Mouse (Mus musculus) lung, adult 10 weeks (tissue): ENCODE measurements around the gene Grin1. TPM values are rescaled to one million over a fixed set of nuclear protein-coding genes. Genes with fewer than 3 reads are reported as not detected.

Source experiments
- polyA plus RNA-seq: library from polyadenylated mRNA; stranded (reverse); fragments of 350-450 nt; fragmentation: Illumina TruSeq; extraction: RNeasy Lipid Tissue Mini Kit (QIAGEN cat#74804); gene quantifications from one replicate; pipeline ENCODE4 v1.2.3, GENCODE M21; 2014; ENCODE audit warnings: low read depth, low replicate concordance; ENCODE audit not compliant: insufficient read depth

The Grin1 gene
- polyA plus RNA-seq: not detected

GRCm38 (mm10) chr2:25318971-25319773 is at the start of gene Grin1:
Gene Grin1, minus strand, starts transcription at chr2:25319187.

DNA sequence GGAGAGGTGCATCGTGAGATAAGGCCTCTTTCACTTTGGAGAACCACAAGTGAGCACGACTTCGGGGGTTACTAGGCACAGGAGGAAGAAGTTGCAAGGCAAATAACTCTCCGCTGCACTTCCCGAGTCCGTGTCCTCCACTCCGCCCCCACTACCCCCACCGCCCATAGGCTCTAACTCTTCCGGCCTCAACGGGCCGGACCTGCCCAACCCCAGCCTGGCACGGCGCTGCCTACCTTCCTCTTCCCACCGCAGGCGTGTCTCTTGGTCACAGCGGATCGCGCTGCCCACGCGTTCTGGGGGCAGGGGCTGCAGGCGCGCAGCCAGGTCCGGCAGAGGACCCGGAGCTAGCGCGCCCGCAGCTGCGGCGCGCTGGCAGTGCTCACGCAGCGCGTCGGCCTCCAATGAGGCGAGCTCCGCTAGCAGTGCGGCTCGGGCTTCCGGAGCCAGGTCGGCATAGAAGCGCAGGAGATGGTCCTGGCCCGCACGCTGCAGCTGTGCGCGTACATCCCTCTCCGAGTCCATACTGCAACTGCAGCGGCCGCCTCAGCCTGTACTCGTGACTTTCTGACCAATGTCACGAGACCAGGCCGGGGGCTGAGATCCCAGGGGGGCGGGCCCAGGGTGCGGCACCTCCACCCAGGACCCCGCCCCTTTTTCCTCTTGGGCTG is 46.2 kb upstream of the Grin1 start, which contains the start of gene Uap1l1:
Gene Uap1l1 (minus strand): TSS at position 592 of the 671 bp plus-strand sequence.

DNA sequence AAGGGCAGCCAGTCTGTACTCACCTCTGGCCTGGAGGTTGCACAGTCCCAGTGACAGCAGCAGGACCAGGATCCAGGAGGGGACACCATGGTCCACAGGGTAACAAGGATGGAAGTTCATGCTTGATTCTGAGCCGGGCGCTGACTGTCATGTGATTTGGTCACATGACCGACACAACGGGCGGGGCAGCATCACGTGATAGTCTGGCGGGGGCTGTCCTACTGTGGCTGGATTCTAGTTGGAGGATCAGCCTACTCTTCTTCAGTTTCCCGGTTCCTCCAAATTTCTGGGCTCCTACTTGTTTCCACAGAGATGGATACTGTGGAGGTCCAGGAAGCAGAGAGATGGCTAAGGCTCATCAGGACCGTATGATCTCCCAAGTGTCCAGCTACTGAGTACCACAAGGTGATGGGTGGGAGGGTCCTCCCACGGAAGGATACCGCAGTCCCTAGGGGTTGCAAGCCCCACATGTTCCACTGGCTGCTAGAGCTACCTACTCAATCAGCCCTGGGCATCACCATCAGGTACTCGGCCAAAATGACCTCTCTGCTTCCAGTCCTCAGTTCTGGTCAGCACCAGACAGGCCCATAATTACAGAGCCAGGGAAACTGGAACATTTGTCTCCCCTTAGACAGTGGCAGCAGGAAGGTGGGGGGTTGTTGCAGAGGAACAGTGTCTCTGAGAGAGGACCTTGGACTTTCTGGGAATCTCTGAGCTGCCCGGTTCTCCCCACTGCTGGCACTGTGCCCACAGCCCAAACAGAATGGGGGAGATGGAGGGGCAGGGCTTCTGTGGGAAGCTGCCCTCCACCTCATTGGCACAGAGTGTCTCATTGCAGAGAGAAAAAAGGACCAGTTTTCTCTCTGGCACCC is 37.5 kb upstream of the Grin1 start, which contains the start of gene Dpp7:
Gene Dpp7 (minus strand): TSS at position 152 of the 872 bp plus-strand sequence.

DNA sequence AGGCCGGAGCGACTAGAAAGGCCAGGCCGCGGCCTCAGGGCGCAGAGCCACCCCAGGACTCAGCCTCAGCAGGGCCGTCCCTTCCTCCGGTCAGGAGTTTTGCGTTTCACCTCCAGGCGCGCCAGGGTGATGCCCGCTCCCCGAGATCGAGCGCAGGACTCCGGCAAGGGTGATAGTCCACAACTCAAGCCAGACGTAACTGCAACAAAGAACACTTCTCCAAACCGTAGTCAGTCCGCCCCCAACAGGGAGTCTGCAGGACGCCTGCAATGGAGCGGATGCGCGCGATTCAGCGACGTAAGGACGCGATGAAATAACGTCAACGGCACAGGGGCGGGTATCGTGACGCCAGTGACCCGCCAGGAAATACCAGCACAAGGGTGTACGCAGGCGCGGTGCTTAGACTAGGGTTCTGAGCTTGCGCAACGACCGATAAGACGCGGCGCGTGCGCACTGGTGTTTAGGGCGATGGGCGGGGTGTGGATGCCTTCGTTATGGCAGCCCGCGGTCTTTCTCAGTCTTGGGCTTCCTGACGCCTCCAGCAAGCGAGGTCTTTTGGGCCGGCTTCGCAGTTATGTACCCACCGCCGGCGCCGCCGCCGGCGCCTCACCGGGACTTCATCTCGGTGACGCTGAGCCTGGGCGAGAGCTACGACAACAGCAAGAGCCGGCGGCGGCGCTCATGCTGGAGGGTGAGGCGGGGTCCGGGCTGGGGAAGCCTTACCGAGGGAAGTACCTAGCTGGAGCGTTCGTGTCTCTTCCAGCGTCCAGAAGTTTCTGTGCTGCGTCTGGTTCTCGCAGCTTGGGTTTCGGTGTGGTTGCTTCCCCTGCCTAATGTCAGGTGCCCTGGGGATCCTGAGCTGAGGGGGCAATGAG is 13.5 kb upstream of the Grin1 start, which contains the start of gene Man1b1:
Gene Man1b1 (plus strand): TSS at position 53 of the 875 bp plus-strand sequence.

DNA sequence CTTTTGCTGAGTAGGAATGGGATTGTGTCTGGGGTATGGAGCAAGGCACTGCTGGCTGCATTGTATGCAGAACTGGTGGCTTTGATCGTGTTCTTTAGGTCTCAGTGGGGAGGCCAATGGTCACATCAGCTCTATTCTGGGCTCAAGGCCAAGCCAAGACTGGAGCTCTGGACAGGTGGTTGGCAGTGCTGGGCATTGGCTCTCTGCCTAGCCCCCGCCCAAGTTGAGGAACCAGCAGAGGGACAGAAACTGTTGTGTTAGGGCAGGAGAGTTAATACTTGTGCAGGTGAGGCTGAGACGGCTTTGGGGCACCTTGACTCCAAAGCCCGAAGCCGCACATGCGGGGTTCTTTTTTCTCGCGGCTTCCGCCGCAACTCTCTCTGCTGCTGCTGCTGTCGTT is 29.3 kb downstream of the Grin1 start, which contains the start of gene Lrrc26:
Gene Lrrc26 (plus strand): TSS at position 265 of the 400 bp plus-strand sequence.

GRCm38 (mm10) chr2:25287927-25288649 is 30.9 kb downstream of the Grin1 start, which contains the start of gene Tmem210:
Gene Tmem210, plus strand, starts transcription at chr2:25288145.

DNA sequence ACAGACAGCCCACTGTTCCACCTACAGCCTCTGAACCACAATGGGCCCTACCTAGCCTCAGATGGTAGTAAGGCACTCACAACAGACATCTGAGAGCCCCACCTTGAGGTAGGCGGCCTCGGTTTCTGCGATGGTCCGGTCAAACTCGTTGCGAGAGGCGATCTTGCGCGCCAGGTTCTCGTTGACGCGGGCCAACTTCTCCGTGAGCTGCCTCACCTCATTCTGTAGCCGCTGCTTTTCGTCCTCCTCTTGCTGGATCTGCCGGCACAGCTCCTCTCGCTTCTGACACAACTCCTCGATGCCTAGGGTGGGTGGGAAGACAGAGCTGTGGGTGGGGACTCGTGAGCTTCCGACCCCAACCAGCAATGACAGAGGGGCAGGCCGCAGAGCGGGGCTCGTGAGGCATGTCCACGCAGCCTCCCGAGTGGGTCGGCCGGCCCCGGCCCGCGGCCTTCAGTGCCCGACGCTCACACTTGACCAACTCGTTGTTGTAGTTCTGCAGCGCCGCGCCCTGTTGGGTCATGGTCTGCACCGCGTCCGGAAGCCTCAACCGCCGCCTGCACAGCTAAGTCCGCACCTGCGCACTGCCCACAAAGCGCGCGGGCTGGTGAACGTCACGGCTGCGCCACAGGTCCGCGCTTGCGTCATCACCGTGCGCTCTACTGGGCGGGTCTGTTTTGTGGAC is 47.0 kb downstream of the Grin1 start, which contains the start of the genes Ssna1 and Anapc2:
Gene Ssna1 (minus strand): TSS at position 612 of the 685 bp plus-strand sequence.
Gene Anapc2 (plus strand): TSS at position 652 of the 685 bp plus-strand sequence.

DNA sequence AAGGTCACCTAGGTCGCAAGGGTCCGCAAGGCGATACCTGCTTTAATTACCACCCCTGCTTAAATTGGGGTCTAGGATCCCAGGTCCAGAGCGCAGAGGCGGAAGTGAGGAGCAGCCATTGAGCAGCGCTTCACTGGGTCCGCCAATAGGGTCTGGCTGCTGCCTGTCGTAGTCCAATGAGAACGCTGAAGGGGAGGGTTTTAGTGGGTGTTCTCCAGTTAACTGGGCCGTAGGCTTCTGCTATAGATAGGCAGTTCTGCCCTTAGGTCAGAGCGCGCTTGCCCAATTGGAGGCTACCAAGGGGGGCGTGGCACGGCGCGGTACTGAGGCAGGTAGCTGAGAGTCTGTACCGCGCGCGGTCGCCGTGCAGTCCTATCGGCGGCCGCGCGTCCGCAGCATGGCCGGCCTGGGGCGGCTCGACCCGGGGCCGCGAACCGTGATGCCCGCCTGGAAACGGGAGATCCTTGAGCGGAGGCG is 56.7 kb downstream of the Grin1 start, which contains the start of gene Tprn:
Gene Tprn (plus strand): TSS at position 328 of the 477 bp plus-strand sequence.

GRCm38 (mm10) chr2:25255284-25255779 is 63.7 kb downstream of the Grin1 start, which contains the start of gene Tmem203:
Gene Tmem203, plus strand, starts transcription at chr2:25255439.

DNA sequence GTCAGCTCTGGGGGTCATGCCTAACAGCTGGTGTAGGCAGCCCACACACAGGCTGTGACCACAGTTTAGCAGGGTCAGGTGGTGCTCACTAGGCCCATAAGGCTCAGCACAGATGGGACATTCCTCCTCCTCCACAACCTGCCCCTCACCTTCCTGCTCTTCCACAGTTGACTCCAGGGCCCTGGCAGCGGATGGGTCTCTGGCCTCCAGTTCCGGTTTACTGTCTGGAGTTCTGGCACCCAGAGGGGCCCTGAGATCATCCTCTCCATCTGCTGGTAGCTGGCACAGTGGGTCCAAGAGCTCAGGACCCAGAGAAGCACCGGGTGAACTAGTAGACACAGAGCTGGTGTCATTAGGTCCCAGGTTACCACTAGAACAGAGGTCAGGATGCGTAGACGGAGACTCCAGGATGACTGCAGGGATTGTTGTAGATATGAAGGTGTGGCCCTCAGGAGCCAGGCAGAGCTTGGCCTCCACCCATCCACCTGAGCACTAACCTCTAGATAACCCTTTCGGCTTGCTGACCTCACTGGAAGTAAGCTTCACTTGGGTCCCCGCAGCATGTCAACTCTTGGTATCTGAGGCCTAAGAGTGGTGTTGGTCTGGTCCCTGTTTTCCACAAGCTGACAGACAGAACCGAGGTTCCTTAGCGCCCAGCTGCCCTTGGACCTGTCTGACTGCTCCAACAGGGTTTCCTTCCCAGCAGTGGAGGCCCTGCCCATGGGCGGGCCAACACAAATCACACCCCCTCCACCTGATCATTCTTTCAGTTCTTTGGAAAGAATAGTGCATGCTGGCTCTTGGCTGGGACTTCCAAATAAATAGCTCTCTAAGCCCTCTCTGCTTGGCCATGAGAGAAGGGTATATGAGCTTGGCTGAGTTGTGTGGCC is 72.6 kb downstream of the Grin1 start, which contains the start of gene AL732309.1:
Gene AL732309.1 (minus strand): TSS at position 681 of the 890 bp plus-strand sequence.

GRCm38 (mm10) chr2:25242101-25242506 is 76.9 kb downstream of the Grin1 start, which contains the start of the genes Rnf208 and Cysrt1:
Gene Rnf208, plus strand, starts transcription at chr2:25242255.
Gene Cysrt1, minus strand, starts transcription at chr2:25242452.

Other genes with a start within 250 kb of the Grin1 start
- gene Entpd8, start 238.9 kb downstream of the Grin1 start, polyA plus RNA-seq: 2.4 TPM
- 1.9 TPM for gene Noxa1, start 224.0 kb downstream of the Grin1 start, polyA plus RNA-seq
- gene Nrarp, start 138.4 kb downstream of the Grin1 start, polyA plus RNA-seq: 28.7 TPM
- 18.3 TPM for gene Tor4a, start 122.3 kb downstream of the Grin1 start, polyA plus RNA-seq
- gene Nelfb, start 107.7 kb downstream of the Grin1 start, polyA plus RNA-seq: 41.8 TPM
- gene Stpg3, start 104.5 kb downstream of the Grin1 start, polyA plus RNA-seq: not detected
- not detected for gene Fam166a, start 100.4 kb downstream of the Grin1 start, polyA plus RNA-seq
- gene Tubb4b, start 94.5 kb downstream of the Grin1 start, polyA plus RNA-seq: 379 TPM
- not detected for gene Slc34a3, start 84.8 kb downstream of the Grin1 start, polyA plus RNA-seq
- not detected for gene Rnf224, start 82.4 kb downstream of the Grin1 start, polyA plus RNA-seq
- 2.1 TPM for gene Rnf208, start 76.9 kb downstream of the Grin1 start, polyA plus RNA-seq
- gene Cysrt1, start 76.7 kb downstream of the Grin1 start, polyA plus RNA-seq: 0.30 TPM
- 6.2 TPM for gene AL732309.1, start 72.3 kb downstream of the Grin1 start, polyA plus RNA-seq
- gene Tmem203, start 63.7 kb downstream of the Grin1 start, polyA plus RNA-seq: 15.5 TPM
- gene Tprn, start 56.6 kb downstream of the Grin1 start, polyA plus RNA-seq: 6.2 TPM
- gene Ssna1, start 46.7 kb downstream of the Grin1 start, polyA plus RNA-seq: 68.9 TPM
- gene Anapc2, start 46.7 kb downstream of the Grin1 start, polyA plus RNA-seq: 38.0 TPM
- not detected for gene Tmem210, start 31.0 kb downstream of the Grin1 start, polyA plus RNA-seq
- 22.2 TPM for gene Lrrc26, start 29.3 kb downstream of the Grin1 start, polyA plus RNA-seq
- 31.9 TPM for gene Man1b1, start 13.2 kb upstream of the Grin1 start, polyA plus RNA-seq
- gene Dpp7, start 37.2 kb upstream of the Grin1 start, polyA plus RNA-seq: 18.5 TPM
- 51.2 TPM for gene Uap1l1, start 46.5 kb upstream of the Grin1 start, polyA plus RNA-seq
- 1.0 TPM for gene Sapcd2, start 53.1 kb upstream of the Grin1 start, polyA plus RNA-seq
- 7.6 TPM for gene Entpd2, start 76.7 kb upstream of the Grin1 start, polyA plus RNA-seq
- 69.7 TPM for gene Npdc1, start 80.2 kb upstream of the Grin1 start, polyA plus RNA-seq
- gene Fut7, start 104.1 kb upstream of the Grin1 start, polyA plus RNA-seq: 1.7 TPM
- gene Abca2, start 109.5 kb upstream of the Grin1 start, polyA plus RNA-seq: 9.0 TPM
- gene Clic3, start 137.7 kb upstream of the Grin1 start, polyA plus RNA-seq: 364 TPM
- gene Paxx, start 141.9 kb upstream of the Grin1 start, polyA plus RNA-seq: 44.5 TPM
- gene Ptgds, start 150.9 kb upstream of the Grin1 start, polyA plus RNA-seq: 1.6 TPM
- gene Lcn12, start 174.7 kb upstream of the Grin1 start, polyA plus RNA-seq: not detected
- gene Fbxw5, start 181.6 kb upstream of the Grin1 start, polyA plus RNA-seq: 27.0 TPM
- 0.92 TPM for gene C8g, start 182.5 kb upstream of the Grin1 start, polyA plus RNA-seq
- 19.5 TPM for gene Traf2, start 227.8 kb upstream of the Grin1 start, polyA plus RNA-seq
- 272 TPM for gene Edf1, start 238.7 kb upstream of the Grin1 start, polyA plus RNA-seq